Mouse (Mus musculus) intestine, embryonic 15.5 days (tissue): ENCODE data around the gene Ccnb3. TPM values are rescaled to one million over a fixed set of nuclear protein-coding genes. Genes with fewer than 3 reads are reported as not detected.
"Not testable (repeated sequence)": the region's sequence is repeated elsewhere in the genome, so short reads cannot be mapped to it uniquely, and the experiment has no call there.

Experiments
- ATAC-seq: fragments of 200-750 bp; cut with Nextera tagmentation; 2 replicates; pipeline ENCODE4 v1.8.0; 2017; ENCODE audit warnings: moderate TSS enrichment, moderate library complexity
- H3K27ac ChIP-seq: fragments of 300-500 bp; sonication (generic); 2 replicates; pipeline ENCODE4 v1.5.1; 2015; ENCODE audit warnings: mild to moderate bottlenecking, inconsistent platforms
- H3K27me3 ChIP-seq: fragments of 300-500 bp; sonication (generic); replicated peaks from 2 replicates; pipeline ENCODE4 v1.6.1; 2015; ENCODE audit warnings: inconsistent platforms
- H3K36me3 ChIP-seq: fragments of 300-500 bp; sonication (generic); 2 replicates; pipeline ENCODE4 v1.6.1; 2015; ENCODE audit warnings: inconsistent platforms
- H3K4me1 ChIP-seq: fragments of 300-500 bp; sonication (generic); replicated peaks from 2 replicates; pipeline ENCODE4 v1.6.1; 2015; ENCODE audit warnings: inconsistent platforms
- H3K4me2 ChIP-seq: fragments of 300-500 bp; sonication (generic); replicated peaks from 2 replicates; pipeline ENCODE4 v1.6.1; 2015; ENCODE audit warnings: mild to moderate bottlenecking, inconsistent platforms
- H3K4me3 ChIP-seq: fragments of 300-500 bp; sonication (generic); replicated peaks from 2 replicates; pipeline ENCODE4 v1.5.1; 2015; ENCODE audit warnings: inconsistent platforms
- H3K9ac ChIP-seq: fragments of 300-500 bp; sonication (generic); 2 replicates; pipeline ENCODE4 v1.6.1; 2015; ENCODE audit warnings: inconsistent platforms
- H3K9me3 ChIP-seq: fragments of 300-500 bp; sonication (generic); 2 replicates; pipeline ENCODE4 v1.6.1; 2016; ENCODE audit warnings: inconsistent platforms
- WGBS: fragments of 180-500 bp; shearing (Covaris S2); methylation state at CpG from one replicate; pipeline ENCODE4 v1.1.7; 2015; 5-methylcytosine and 5-hydroxymethylcytosine counted together
- polyA plus RNA-seq: library from polyadenylated mRNA; unstranded; fragments of >200 nt; fragmentation: Nextera tagmentation; extraction: Ambion mirVana; gene quantifications from 2 replicates; pipeline ENCODE4 v1.2.1, GENCODE M21; 2015

Gene Ccnb3
- polyA plus RNA-seq = 0.04 TPM in 1 of 2 replicates, not detected in the other

DNA sequence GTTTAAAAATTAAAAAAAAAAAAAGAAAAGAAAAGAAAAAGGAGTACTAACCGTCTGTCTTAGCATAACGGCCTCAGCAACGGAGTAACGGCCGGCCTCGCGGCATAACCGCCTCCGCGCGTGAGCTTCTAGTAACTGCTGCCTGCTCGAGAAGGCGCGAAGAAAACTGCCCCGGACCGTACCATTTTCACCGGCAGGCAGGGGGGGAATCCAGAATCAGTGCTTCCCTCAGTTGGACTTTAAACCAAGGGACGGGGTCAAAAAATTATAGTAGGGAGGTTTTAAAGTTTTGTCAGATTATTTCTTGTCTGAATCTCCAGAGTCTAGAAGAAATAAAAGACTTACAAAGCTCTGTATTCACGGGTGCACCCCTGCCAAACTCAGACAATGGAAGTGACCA is at the start of gene Ccnb3:
Gene Ccnb3, minus strand, starts transcription at position 101 of the 400 bp plus-strand sequence.
- no peak for ATAC-seq
- H3K27me3 ChIP-seq = no peaks in the 10 kb centered on the region
- WGBS = 93% methylated on average over 19 of the region's 19 CpGs
- H3K36me3 ChIP-seq = no peaks in the 10 kb centered on the region
- H3K27ac ChIP-seq = no peak within 1 kb of the TSS
- no peaks in the 10 kb centered on the region for H3K9me3 ChIP-seq
- no peaks in the 10 kb centered on the region for H3K4me1 ChIP-seq
- H3K4me3 ChIP-seq = no peak within 1 kb of the TSS
- H3K9ac ChIP-seq = no peak within 1 kb of the TSS
- H3K4me2 ChIP-seq = no peak within 1 kb of the TSS

DNA sequence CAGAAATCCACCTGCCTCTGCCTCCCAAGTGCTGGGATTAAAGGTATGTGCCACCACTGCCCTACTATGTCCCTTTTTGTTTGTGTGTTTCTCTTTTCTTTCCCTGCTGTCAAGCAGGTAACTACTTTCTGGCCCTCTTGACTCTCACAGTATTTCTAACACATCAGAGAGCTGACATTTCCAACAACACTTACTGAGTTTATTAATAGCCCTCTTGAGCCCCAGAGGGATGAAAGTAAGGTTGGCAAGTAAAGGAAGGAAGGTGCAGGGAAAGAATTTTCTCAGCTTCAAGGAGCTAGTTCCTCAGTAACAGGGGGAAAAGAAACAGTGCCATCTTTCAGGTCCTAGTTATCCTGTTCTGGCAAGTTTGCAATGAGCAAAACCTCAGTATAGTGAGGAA is 48.9 kb upstream of the Ccnb3 start:
- no peak overlapping the region for H3K27ac ChIP-seq
- no peak overlapping the region for H3K4me2 ChIP-seq
- no peaks in the 10 kb centered on the region for H3K36me3 ChIP-seq
- no peaks in the 10 kb centered on the region for H3K27me3 ChIP-seq
- H3K4me1 ChIP-seq = no peaks in the 10 kb centered on the region
- no peaks in the 10 kb centered on the region for H3K9me3 ChIP-seq
- H3K4me3 ChIP-seq = no peak overlapping the region
- ATAC-seq = no peak
- H3K9ac ChIP-seq = no peak overlapping the region

DNA sequence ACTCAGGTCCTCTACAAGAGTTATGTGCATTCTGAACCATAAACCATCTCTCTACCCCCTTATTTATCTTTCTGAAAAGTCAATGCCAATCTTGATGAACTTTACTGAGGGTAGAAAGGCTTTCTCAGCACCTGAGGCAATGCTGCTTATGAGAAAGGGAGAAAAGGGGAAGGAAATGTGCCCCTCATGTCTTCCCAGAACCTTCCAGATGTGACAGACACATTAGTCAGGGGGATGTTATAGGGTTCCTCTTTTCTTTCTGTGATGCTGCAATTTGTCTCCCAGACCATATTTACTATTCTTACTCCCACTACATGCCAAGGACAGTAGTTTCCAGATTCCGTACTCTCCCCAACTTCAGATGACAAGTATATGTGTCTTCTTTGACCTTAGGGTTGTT is 44.5 kb upstream of the Ccnb3 start:
- no peak overlapping the region for H3K9ac ChIP-seq
- H3K9me3 ChIP-seq = no peaks in the 10 kb centered on the region
- H3K4me2 ChIP-seq = no peak overlapping the region
- 69% methylated on average over 1 of the region's 1 CpGs for WGBS
- H3K27ac ChIP-seq = no peak overlapping the region
- no peaks in the 10 kb centered on the region for H3K4me1 ChIP-seq
- no peaks in the 10 kb centered on the region for H3K27me3 ChIP-seq
- no peak for ATAC-seq
- no peaks in the 10 kb centered on the region for H3K36me3 ChIP-seq
- no peak overlapping the region for H3K4me3 ChIP-seq

DNA sequence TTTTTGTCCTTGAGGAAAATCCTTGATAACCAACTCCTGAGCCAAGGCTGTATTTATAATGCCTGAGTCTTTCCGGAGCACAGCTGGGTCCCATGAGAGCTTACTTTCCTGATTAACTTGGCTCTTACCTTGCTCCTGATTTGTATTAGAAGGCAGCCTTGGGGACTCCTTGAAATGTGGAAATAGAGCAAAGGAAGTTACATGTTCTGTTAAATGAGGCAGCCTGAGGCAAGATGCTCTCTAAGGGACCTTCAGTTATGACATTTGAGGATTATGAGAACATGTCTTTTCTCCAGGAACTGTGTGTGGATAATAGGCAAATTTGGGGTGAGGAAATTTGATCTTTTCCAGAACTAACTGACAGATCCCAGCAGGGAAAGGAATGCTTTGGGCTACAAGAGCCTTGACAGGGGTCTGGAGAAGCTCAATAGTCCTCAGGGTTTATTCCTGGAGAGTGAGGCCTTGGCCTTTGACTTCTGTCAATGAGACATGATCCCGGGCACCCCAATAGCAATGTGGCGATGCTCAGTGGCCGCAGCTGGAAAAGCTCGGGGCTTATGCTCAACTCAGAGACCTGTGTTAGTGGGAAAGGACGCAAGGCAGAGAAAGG is 38.5 kb upstream of the Ccnb3 start:
- no peak overlapping the region for H3K9ac ChIP-seq
- H3K36me3 ChIP-seq = no peaks in the 10 kb centered on the region
- 52% methylated on average over 6 of the region's 6 CpGs for WGBS
- no peak overlapping the region for H3K4me3 ChIP-seq
- no peaks in the 10 kb centered on the region for H3K4me1 ChIP-seq
- no peak overlapping the region for H3K27ac ChIP-seq
- H3K9me3 ChIP-seq = no peaks in the 10 kb centered on the region
- no peak overlapping the region for H3K4me2 ChIP-seq
- no peaks in the 10 kb centered on the region for H3K27me3 ChIP-seq
- ATAC-seq = no peak

DNA sequence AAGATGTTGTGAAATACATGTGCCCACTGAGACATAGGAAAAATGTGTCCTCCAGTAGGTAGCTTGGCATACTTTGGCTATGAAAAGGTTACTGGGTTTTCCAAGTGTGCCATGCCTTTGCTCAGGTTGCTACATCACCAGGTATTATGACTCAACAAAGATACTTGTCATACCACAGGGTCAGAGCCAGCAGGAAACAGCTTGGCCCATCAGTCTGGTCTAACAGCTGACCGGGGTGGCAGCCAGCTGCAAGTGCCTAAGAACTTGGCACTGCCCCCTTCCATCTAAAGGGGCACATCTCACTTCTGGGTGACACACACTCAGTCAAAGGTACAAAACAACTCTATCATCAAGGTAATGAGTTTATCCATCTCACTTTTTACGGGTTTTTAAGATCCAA is 26.6 kb upstream of the Ccnb3 start:
- Histone ChIP-seq H3K27ac (no peak overlapping the region), H3K4me3 (no peak overlapping the region), H3K9me3 (no peaks in the 10 kb centered on the region), H3K36me3 (no peaks in the 10 kb centered on the region), H3K9ac (no peak overlapping the region), H3K4me1 (no peaks in the 10 kb centered on the region), H3K4me2 (no peak overlapping the region), H3K27me3 (no peaks in the 10 kb centered on the region)
- no peak for ATAC-seq
- WGBS = 78% methylated on average over 2 of the region's 2 CpGs

DNA sequence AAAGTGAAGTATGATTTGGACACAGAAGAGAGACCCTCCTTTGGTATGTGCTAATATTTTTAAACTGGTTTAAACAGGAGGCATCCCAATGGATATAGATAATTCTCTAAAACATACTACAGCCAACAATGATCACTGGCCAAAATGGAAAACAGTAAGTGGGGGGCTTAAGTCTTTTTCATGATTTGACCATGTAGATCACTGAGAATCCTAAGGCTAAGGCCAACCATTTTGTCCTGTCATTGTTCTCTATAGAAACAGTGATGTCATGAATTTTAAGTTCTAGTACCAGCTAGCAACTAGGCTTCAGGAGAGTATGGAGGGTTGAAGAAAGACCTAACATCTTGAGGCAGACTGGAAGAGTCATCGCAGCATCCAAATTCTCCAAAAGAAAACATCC is 25.8 kb upstream of the Ccnb3 start, which contains the start of gene Akap4:
Gene Akap4, plus strand, starts transcription at position 301 of the 400 bp plus-strand sequence.
- Histone ChIP-seq H3K27me3 (no peaks in the 10 kb centered on the region), H3K4me3 (no peak within 1 kb of the TSS), H3K9me3 (no peaks in the 10 kb centered on the region), H3K4me1 (no peaks in the 10 kb centered on the region), H3K4me2 (no peak within 1 kb of the TSS), H3K36me3 (no peaks in the 10 kb centered on the region), H3K9ac (no peak within 1 kb of the TSS), H3K27ac (no peak within 1 kb of the TSS)
- WGBS = 90% methylated on average over 1 of the region's 1 CpGs
- ATAC-seq = no peak

DNA sequence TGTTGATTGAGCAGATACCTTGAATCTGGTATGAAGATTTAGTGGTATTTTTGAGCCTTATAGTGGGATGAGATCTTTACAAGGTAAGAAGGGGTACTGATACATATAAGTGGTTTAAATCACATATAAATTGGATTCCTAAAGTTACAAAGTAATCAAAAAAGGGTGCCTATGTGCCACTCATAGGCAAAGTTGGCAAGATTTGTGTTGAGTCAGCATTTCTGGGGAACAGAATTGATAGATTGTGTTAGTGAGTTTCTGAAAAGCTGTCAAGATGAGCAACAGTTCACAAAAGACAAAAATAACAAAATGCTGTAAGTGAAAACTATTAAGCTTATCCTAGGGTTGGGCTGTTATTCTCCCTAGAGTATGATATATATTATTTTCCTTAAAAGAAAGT is 22.7 kb upstream of the Ccnb3 start:
- no peaks in the 10 kb centered on the region for H3K9me3 ChIP-seq
- ATAC-seq = no peak
- no peak overlapping the region for H3K4me2 ChIP-seq
- H3K27me3 ChIP-seq = no peaks in the 10 kb centered on the region
- no peak overlapping the region for H3K9ac ChIP-seq
- H3K4me1 ChIP-seq = no peaks in the 10 kb centered on the region
- no peak overlapping the region for H3K4me3 ChIP-seq
- H3K27ac ChIP-seq = no peak overlapping the region
- no peaks in the 10 kb centered on the region for H3K36me3 ChIP-seq

DNA sequence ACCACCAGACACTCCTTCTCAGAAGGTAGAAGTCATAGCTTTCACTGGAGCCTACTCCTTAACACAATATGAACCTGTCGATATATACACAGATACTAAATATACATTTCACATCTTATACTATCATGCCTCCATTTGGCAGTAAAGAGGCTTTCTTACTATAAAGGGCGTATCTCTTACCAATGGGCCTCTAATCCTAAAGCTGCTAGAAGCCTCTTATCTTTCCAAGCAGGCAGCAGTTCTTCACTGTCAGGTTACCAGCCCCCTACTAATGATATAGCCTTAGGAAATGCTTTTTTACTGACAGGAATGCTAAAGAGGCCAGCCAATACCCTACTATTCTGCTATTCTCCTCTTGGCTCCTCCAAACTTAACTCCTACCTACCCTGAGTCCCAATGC is 16.2 kb upstream of the Ccnb3 start:
- no peaks in the 10 kb centered on the region for H3K27me3 ChIP-seq
- H3K4me3 ChIP-seq = no peak overlapping the region
- no peak overlapping the region for H3K27ac ChIP-seq
- 80% methylated on average over 2 of the region's 2 CpGs for WGBS
- H3K9me3 ChIP-seq = no peaks in the 10 kb centered on the region
- H3K4me2 ChIP-seq = no peak overlapping the region
- H3K4me1 ChIP-seq = no peaks in the 10 kb centered on the region
- H3K36me3 ChIP-seq = no peaks in the 10 kb centered on the region
- H3K9ac ChIP-seq = no peak overlapping the region
- ATAC-seq = no peak

DNA sequence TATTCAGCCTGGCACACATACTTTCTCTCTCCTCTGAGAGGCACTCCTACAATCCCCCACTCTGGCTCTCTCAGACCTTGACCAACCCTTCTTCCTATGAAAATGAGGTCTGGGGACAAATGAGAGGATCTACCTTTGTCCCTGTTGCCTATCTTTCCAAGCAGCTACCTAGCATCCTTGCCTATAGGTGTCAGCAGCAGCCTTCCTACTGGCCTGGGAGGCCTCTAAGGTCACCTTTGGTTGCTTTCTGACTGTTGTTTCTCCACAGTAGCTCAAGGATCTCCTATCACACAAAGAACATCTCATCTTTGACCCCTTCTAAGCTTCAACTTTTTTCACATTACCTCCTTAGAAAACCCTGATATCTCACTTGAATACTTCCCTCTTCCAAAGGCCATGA is 15.6 kb upstream of the Ccnb3 start:
- Histone ChIP-seq H3K9me3 (no peaks in the 10 kb centered on the region), H3K4me2 (no peak overlapping the region), H3K9ac (no peak overlapping the region), H3K4me3 (no peak overlapping the region), H3K4me1 (no peaks in the 10 kb centered on the region), H3K36me3 (no peaks in the 10 kb centered on the region), H3K27me3 (no peaks in the 10 kb centered on the region), H3K27ac (no peak overlapping the region)
- ATAC-seq = no peak

DNA sequence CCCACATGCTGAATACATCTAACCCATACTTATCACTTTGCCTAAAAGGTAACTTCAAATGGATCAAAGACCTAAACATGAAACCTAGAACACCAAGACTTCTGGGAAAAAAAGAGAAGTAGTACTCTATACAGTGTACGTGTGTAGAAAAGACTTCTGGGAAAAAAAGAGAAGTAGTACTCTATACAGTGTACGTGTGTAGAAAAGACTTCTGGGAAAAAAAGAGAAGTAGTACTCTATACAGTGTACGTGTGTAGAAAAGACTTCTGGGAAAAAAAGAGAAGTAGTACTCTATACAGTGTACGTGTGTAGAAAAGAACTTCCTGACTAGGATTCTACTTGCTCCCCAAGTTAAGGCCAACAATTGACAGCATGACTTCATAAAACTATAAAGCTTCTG is 57.5 kb downstream of the Ccnb3 start:
- ATAC-seq, H3K27me3 ChIP-seq, H3K9me3 ChIP-seq, H3K9ac ChIP-seq, H3K27ac ChIP-seq, H3K4me3 ChIP-seq, H3K4me2 ChIP-seq, H3K4me1 ChIP-seq, H3K36me3 ChIP-seq: not testable (repeated sequence)
- WGBS = 83% methylated on average over 4 of the region's 4 CpGs

DNA sequence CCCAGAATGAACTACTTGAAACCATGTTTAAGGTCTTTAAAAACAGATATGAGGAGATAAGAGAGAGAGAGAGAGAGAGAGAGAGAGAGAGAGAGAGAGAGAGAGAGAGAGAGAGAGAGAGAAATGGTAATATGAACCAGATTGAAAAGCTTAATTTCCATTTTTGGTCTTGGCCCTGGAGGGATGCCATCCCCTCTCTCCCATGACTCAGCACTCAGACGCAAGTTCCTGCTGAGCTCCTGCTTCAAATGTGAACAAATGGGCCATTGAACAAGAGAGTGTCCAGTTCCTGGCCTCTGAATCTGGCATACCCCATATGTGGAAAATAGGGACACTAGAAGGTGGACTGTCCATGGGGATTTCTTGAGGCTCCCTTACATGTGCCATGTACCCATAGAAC is 69.5 kb downstream of the Ccnb3 start:
- Histone ChIP-seq H3K27ac (no peak overlapping the region), H3K9me3 (no peaks in the 10 kb centered on the region), H3K27me3 (no peaks in the 10 kb centered on the region), H3K36me3 (no peaks in the 10 kb centered on the region), H3K9ac (no peak overlapping the region), H3K4me2 (no peak overlapping the region), H3K4me1 (no peaks in the 10 kb centered on the region), H3K4me3 (no peak overlapping the region)
- 68% methylated on average over 1 of the region's 1 CpGs for WGBS
- ATAC-seq = no peak

DNA sequence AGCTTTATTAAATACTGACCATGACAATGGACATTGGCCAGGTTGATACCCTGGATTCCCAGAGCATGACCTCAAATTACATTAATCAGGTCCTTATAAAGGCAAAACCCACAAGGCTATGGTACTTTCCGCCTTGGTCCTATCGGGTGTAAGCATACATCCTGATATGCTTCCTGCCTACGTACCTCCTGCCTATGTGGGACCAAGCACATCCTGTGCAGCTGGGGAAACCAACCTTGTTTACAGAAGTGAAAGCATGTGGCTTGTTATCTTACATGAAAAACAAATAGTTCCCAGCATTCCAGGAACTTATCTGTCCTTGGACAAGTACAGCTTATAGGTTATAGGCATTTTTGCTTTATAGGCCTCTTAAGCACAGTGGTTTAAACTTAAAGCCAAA is 72.8 kb downstream of the Ccnb3 start:
- no peak overlapping the region for H3K9ac ChIP-seq
- no peaks in the 10 kb centered on the region for H3K4me1 ChIP-seq
- H3K27me3 ChIP-seq = no peaks in the 10 kb centered on the region
- H3K36me3 ChIP-seq = no peaks in the 10 kb centered on the region
- H3K4me2 ChIP-seq = no peak overlapping the region
- no peaks in the 10 kb centered on the region for H3K9me3 ChIP-seq
- no peak for ATAC-seq
- WGBS = 84% methylated on average over 3 of the region's 3 CpGs
- H3K27ac ChIP-seq = no peak overlapping the region
- H3K4me3 ChIP-seq = no peak overlapping the region
